Mouse (Mus musculus): ENCODE data around the gene Fbxo30.

GRCm38 (mm10) chr10:11269165-11269564 is 12.0 kb upstream of the Fbxo30 start:
- TF ChIP-seq MAX (IDR thresholded peaks at IDR 0.05) (no peak), MYOG (IDR thresholded peaks at IDR 0.05; ENCODE audit: control insufficient read depth, extremely low read depth, insufficient read length) (no peak), CTCF (IDR thresholded peaks at IDR 0.05; ENCODE audit: control insufficient read depth, insufficient read depth, insufficient read length) (no peak), FOSL1 (IDR thresholded peaks at IDR 0.05; ENCODE audit: insufficient read depth, low read length, poor library complexity, severe bottlenecking) (no peak), CEBPB (IDR thresholded peaks at IDR 0.05; ENCODE audit: low read depth) (no peak), USF1 (IDR thresholded peaks at IDR 0.05; ENCODE audit: low read depth) (no peak), MYOD1 (IDR thresholded peaks at IDR 0.05; ENCODE audit: control insufficient read depth, insufficient read length, low read depth) (no peak)
